Comparison of ENCODE assay signal across 8 mouse cellular contexts in the genomic region with DNA sequence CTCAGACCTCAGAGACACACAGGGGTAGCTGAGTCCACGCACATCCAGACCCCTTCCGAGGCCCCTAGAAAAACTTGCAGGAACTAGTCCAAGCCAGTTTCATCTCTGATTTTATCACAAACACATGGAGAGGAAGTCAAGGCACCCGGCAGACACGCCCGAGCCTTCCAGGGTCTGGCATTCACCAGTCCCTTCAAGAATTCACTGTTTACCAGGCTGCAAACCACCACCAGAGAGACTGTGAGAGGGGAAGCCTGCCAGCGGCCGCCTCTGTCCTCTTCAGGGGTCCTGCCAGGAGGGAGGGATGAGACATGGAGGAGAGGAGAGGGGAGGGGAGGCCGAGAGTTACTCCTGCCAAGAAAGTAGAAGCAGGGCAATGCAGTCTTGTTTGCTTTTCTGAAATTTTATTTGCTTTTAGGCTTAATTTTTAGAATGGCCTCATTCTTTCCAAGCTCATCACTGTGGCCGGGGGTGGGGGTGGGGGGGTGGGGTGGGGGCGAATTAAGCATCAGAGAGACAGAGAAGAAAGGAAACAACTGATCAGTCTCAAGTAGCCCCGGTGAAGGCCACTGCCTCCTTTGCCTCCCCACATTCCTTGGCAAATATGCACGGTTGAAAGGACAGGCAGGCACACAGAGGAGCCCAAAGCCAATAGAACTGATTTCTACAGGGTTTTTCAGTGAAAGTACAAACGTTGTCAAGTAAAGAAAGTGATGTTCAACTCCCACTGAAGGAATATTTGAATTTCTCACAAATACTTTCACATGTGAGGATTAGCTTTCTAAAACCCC. TPM values are rescaled to one million over a fixed set of nuclear protein-coding genes. Genes with fewer than 3 reads are reported as not detected.
DNase-seq lines count a peak whose midpoint lies in the region; ATAC-seq lines count a peak whose summit lies in the region.

No protein-coding gene starts in this region.

- H3K9ac ChIP-seq in embryonic facial prominence, embryonic 15.5 days = no peak overlapping the region
- peak overlapping the region; percentile 13; the same call in 1 of the 2 replicates for H3K9ac ChIP-seq in hindbrain, embryonic 11.5 days (ENCODE audit: low read depth, low read length)
- no peak overlapping the region for H3K9ac ChIP-seq in liver, embryonic 15.5 days

- H3K27me3 ChIP-seq in embryonic facial prominence, embryonic 15.5 days = no peaks in the 10 kb centered on the region
- no peaks in the 10 kb centered on the region for H3K27me3 ChIP-seq in hindbrain, embryonic 11.5 days (ENCODE audit: control insufficient read depth, insufficient read depth, low read length)
- H3K27me3 ChIP-seq in liver, embryonic 15.5 days = no peaks in the 10 kb centered on the region

- WGBS in embryonic facial prominence, embryonic 15.5 days = 3% methylated on average over 12 of the region's 13 CpGs
- 5% methylated on average over 13 of the region's 13 CpGs for WGBS in hindbrain, embryonic 11.5 days
- 7% methylated on average over 13 of the region's 13 CpGs for WGBS in liver, embryonic 15.5 days (ENCODE audit: insufficient replicate concordance)

- peak overlapping the region; percentile 34 for H3K4me2 ChIP-seq in embryonic facial prominence, embryonic 15.5 days (replicated peaks)
- no peak overlapping the region; the same call in 1 of the 2 replicates for H3K4me2 ChIP-seq in hindbrain, embryonic 11.5 days (replicated peaks; ENCODE audit: low read depth, low read length)
- H3K4me2 ChIP-seq in liver, embryonic 15.5 days = peak overlapping the region; percentile 23

- peak; percentile 61 for DNase-seq in 3134 (ENCODE audit: extremely low read depth, insufficient read length, low spot score)
- DNase-seq in 3T3-L1 (ENCODE audit: low read depth, low spot score) = peak; percentile 83
- peak; percentile 62 for DNase-seq in hindbrain, embryonic 11.5 days (ENCODE audit: low spot score)
- peak; percentile 39 for DNase-seq in ovary, adult 18-20 months (ENCODE audit: low spot score)
- no peak for DNase-seq in layer of hippocampus, postnatal 36 days

- no peaks in the 10 kb centered on the region for H3K9me3 ChIP-seq in embryonic facial prominence, embryonic 15.5 days (replicated peaks)
- no peaks in the 10 kb centered on the region for H3K9me3 ChIP-seq in hindbrain, embryonic 11.5 days (ENCODE audit: control insufficient read depth, low read length)
- H3K9me3 ChIP-seq in liver, embryonic 15.5 days (replicated peaks) = no peaks in the 10 kb centered on the region

- peak overlapping the region; percentile 91 for H3K27ac ChIP-seq in embryonic facial prominence, embryonic 15.5 days (replicated peaks)
- H3K27ac ChIP-seq in hindbrain, embryonic 11.5 days (ENCODE audit: low read depth, low read length) = 0 out of 2 replicates have a peak overlapping the region, but pooled peaks have one; percentile 72
- peak overlapping the region; percentile 45; the same call in 1 of the 2 replicates for H3K27ac ChIP-seq in liver, embryonic 15.5 days (replicated peaks)

- peak; percentile 84 for ATAC-seq in embryonic facial prominence, embryonic 15.5 days (ENCODE audit: insufficient number of reproducible peaks, low FRiP score, low TSS enrichment, low read depth)
- peak; percentile 70 for ATAC-seq in hindbrain, embryonic 11.5 days (ENCODE audit: low FRiP score)
- peak; percentile 27; the same call in 1 of the 2 replicates for ATAC-seq in liver, embryonic 15.5 days (ENCODE audit: insufficient read depth)
- no peak for ATAC-seq in erythroid progenitor cell, adult 5-6 weeks (replicated peaks; ENCODE audit: low FRiP score, poor library complexity, severe bottlenecking)

- no peaks in the 10 kb centered on the region for H3K36me3 ChIP-seq in embryonic facial prominence, embryonic 15.5 days
- H3K36me3 ChIP-seq in hindbrain, embryonic 11.5 days (ENCODE audit: control insufficient read depth, insufficient read depth, low read length) = no peaks in the 10 kb centered on the region
- H3K36me3 ChIP-seq in liver, embryonic 15.5 days (replicated peaks) = no peaks in the 10 kb centered on the region

- H3K4me3 ChIP-seq in embryonic facial prominence, embryonic 15.5 days (replicated peaks) = peak overlapping the region; percentile 12; the same call in 1 of the 2 replicates
- no peak overlapping the region for H3K4me3 ChIP-seq in hindbrain, embryonic 11.5 days (ENCODE audit: low read depth, low read length)
- H3K4me3 ChIP-seq in liver, embryonic 15.5 days (replicated peaks) = no peak overlapping the region

- peaks cover 49% of the 10 kb centered on the region for H3K4me1 ChIP-seq in embryonic facial prominence, embryonic 15.5 days
- H3K4me1 ChIP-seq in hindbrain, embryonic 11.5 days (replicated peaks; ENCODE audit: control insufficient read depth, insufficient read depth, low read length) = peaks cover 2% of the 10 kb centered on the region; the same call in 1 of the 2 replicates
- peaks cover 33% of the 10 kb centered on the region for H3K4me1 ChIP-seq in liver, embryonic 15.5 days (replicated peaks)

RNA-seq across cellular contexts. Expression of gene Cnn3, which starts 43.1 kb away (rescaled TPM):
- polyA plus RNA-seq in embryonic facial prominence, embryonic 15.5 days (2015; fragmentation: Nextera tagmentation; extraction: Ambion mirVana) = 844 and 852 TPM in 2 replicates
- 1,127 and 1,205 TPM in 2 replicates for polyA plus RNA-seq in hindbrain, embryonic 11.5 days (2014; fragmentation: Nextera tagmentation; extraction: Ambion mirVana)
- 97.4 and 98.3 TPM in 2 replicates for polyA plus RNA-seq in liver, embryonic 15.5 days (2015; fragmentation: Nextera tagmentation; extraction: Ambion mirVana)
- 9.7 and 41.1 TPM in 2 replicates for total RNA-seq in erythroid progenitor cell, adult 5-6 weeks (2015; ENCODE audit: low replicate concordance)
- total RNA-seq in erythroid progenitor cell, adult 5-6 weeks (2017; ENCODE audit: low replicate concordance) = 13.6 and 36.1 TPM in 2 replicates
- 100 to 1,000 TPM in 1 of 2 experiments, 10 to 100 TPM in 1; 98.4 to 111 TPM for total RNA-seq in layer of hippocampus, postnatal 36 days (2021)

Comparison
In these comparisons a context has a peak if more than half of its experiments do, and no peak if none do; other contexts are left out.
1. DNase-seq: peak in 3134 (single experiment), 3T3-L1 (single experiment), hindbrain, embryonic 11.5 days (single experiment) and ovary, adult 18-20 months (single experiment); none in layer of hippocampus, postnatal 36 days (0 of 2).
2. Peak in every context shown above with its lines, with median percentiles within 50 percentile points of each other: H3K27ac ChIP-seq.